Mouse (Mus musculus): ENCODE data around the gene Dcun1d4. TPM values are rescaled to one million over a fixed set of nuclear protein-coding genes. Genes with fewer than 3 reads are reported as not detected.

Dcun1d4 gene
- polyA plus RNA-seq, 1 experiment, result 2.8 TPM

DNA sequence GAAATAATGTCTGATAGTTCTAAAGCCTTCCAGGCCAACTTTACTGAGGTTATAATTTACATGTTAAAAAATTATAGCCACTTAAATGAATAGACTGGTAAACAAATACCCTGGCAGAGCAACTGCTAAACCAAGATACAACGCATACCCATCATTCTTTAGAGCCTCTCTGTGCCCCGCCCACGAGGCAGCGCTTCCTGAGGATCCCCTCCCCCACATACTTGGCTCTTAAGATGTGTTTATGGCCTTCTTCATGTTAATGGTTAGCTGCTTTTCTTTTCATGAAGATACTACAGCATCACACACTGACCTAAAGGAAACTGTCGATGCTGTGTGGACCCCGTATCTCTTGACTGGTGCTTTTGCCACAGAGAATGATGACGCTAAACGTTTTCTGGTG lies 17.8 kb downstream of the Dcun1d4 start:
- WGBS, result 42% methylated on average over 8 of the region's 8 CpGs
- no peaks in the 10 kb centered on the region for H3K36me3 ChIP-seq (ENCODE audit: control insufficient read depth, insufficient read depth, low read length)
- peaks cover 14% of the 10 kb centered on the region for H3K4me1 ChIP-seq (ENCODE audit: control insufficient read depth, insufficient read depth, insufficient read length, low read length)
- H3K27me3 ChIP-seq (ENCODE audit: control insufficient read depth, insufficient read depth, low read length), result no peaks in the 10 kb centered on the region
- H3K27ac ChIP-seq (ENCODE audit: insufficient read depth, low read depth, low read length), result no peak overlapping the region
- TF ChIP-seq POLR2A (IDR thresholded peaks at IDR 0.05; ENCODE audit: low read depth, low read length), result no peak
- no peak for TF ChIP-seq CTCF (IDR thresholded peaks at IDR 0.05; ENCODE audit: extremely low read depth, insufficient read length, insufficient replicate concordance, low read depth, low read length)
- no peak overlapping the region for H3K4me3 ChIP-seq (ENCODE audit: low read depth, low read length)

DNA sequence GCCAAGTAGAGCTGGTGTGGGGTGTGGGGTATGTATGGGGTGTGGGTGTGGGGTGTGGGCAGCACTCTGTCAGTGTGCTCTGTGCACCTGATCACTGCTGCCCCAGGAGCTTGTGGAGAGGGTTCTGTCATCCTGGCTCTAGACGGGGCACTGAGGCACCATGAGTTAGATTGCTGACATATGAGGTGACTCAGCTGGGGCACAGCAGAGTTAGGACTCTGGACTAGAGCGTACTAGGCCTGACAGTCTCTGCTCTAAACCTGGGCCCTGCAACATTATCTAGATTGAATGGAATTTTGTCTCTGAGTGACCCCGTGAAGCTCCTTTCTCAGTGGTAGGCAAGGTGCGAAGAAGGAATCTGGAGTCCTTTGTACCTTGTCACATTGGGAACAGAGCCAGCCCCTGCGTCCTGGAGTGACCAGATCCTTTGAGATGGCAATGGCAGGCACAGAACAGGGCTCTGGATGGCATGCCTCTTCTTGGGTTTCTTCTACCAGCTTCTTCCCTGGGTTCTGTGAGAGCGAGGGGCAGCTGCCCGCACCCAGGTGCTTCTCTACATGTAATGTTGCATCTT lies 20.2 kb downstream of the Dcun1d4 start:
- Histone ChIP-seq H3K4me3 (ENCODE audit: low read depth, low read length) (no peak overlapping the region), H3K27ac (ENCODE audit: insufficient read depth, low read depth, low read length) (no peak overlapping the region; the same call in 1 of the 2 replicates), H3K36me3 (ENCODE audit: control insufficient read depth, insufficient read depth, low read length) (no peaks in the 10 kb centered on the region), H3K4me1 (ENCODE audit: control insufficient read depth, insufficient read depth, insufficient read length, low read length) (peaks cover 14% of the 10 kb centered on the region), H3K27me3 (ENCODE audit: control insufficient read depth, insufficient read depth, low read length) (no peaks in the 10 kb centered on the region)
- 51% methylated on average over 7 of the region's 7 CpGs for WGBS
- no peak for TF ChIP-seq CTCF (IDR thresholded peaks at IDR 0.05; ENCODE audit: extremely low read depth, insufficient read length, insufficient replicate concordance, low read depth, low read length)
- no peak for TF ChIP-seq POLR2A (IDR thresholded peaks at IDR 0.05; ENCODE audit: low read depth, low read length)

DNA sequence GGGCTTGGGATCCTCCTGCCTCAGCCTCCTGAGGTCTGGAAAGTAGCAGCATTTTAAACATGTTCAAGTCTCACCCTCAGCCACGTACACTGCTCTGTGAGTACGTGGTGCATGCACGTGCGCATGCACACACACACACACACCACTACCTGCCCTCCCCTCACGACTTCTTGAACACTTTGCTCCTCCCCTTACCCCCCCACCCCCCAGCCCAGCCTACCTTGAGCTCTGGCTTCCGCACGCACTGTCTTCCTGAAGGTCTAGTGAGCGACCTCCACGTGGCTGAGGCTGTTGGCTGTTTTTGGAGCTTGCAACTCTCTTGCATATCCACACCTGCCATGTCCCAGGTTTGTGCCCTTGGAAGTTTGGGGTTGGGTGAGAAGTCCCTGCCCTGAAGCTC lies 21.6 kb downstream of the Dcun1d4 start:
- TF ChIP-seq POLR2A (IDR thresholded peaks at IDR 0.05; ENCODE audit: low read depth, low read length) (no peak), CTCF (IDR thresholded peaks at IDR 0.05; ENCODE audit: extremely low read depth, insufficient read length, insufficient replicate concordance, low read depth, low read length) (no peak)
- no peak overlapping the region for H3K27ac ChIP-seq (ENCODE audit: insufficient read depth, low read depth, low read length)
- 87% methylated on average over 9 of the region's 9 CpGs for WGBS
- H3K4me1 ChIP-seq (ENCODE audit: control insufficient read depth, insufficient read depth, insufficient read length, low read length), result peaks cover 14% of the 10 kb centered on the region
- H3K27me3 ChIP-seq (ENCODE audit: control insufficient read depth, insufficient read depth, low read length), result no peaks in the 10 kb centered on the region
- no peak overlapping the region for H3K4me3 ChIP-seq (ENCODE audit: low read depth, low read length)
- no peaks in the 10 kb centered on the region for H3K36me3 ChIP-seq (ENCODE audit: control insufficient read depth, insufficient read depth, low read length)

DNA sequence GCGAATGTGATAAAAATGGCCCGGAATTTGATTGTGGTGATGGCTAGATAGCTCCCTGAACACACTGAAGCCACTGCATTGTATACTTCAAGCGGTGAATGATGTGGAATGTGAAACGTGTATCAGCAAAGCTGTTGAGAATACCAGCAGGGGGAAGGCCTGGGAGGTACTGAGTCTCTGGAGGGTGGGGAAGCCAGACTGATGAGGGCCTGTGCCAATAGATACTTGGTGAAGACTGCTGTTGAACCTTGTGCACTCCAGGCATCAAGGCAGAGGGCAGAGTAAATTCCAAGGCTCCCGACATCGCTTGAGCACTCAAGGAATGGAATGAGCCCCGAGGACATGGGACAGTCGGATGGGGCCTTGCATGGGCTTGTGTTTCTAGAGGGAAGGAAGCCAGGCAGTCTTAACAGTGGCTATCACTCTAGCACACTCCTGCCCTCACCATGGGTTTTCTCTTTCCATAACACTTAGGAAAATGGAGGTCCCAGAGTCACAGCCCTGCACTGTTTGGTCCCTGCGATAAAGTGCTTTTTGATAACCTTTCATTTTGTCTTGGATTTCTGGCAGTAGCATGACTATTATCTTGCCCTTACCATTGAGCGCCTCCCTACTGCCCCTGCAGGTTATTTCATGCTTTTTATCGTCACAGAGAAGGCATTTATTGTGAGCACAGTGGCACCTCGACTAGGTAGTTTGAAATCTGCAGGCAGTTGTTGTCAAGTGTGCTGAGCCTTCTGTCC lies 22.4 kb downstream of the Dcun1d4 start:
- peaks cover 14% of the 10 kb centered on the region for H3K4me1 ChIP-seq (ENCODE audit: control insufficient read depth, insufficient read depth, insufficient read length, low read length)
- no peak for TF ChIP-seq POLR2A (IDR thresholded peaks at IDR 0.05; ENCODE audit: low read depth, low read length)
- TF ChIP-seq CTCF (IDR thresholded peaks at IDR 0.05; ENCODE audit: extremely low read depth, insufficient read length, insufficient replicate concordance, low read depth, low read length), result no peak
- H3K36me3 ChIP-seq (ENCODE audit: control insufficient read depth, insufficient read depth, low read length), result no peaks in the 10 kb centered on the region
- H3K4me3 ChIP-seq (ENCODE audit: low read depth, low read length), result no peak overlapping the region
- WGBS, result 76% methylated on average over 12 of the region's 12 CpGs
- H3K27me3 ChIP-seq (ENCODE audit: control insufficient read depth, insufficient read depth, low read length), result no peaks in the 10 kb centered on the region
- H3K27ac ChIP-seq (ENCODE audit: insufficient read depth, low read depth, low read length), result no peak overlapping the region

DNA sequence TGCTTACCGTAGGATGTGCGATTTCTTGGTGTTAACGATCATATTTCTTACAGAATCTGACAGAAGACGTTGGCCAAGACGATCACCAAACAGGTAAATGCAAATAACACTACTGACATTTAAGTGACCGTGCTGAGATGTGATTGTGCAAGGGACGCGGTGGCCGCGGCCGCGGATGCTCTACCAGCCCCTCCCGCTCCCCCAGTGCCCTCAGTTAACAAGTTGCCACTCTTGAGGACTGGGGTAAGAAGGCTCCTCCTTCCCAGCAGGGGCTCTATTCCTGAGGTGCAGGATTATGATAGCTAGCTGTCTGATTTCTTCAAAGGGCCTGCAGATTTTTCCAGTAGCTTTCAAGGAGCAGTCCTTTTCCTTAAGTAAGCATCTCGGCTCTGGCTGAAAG lies 30.3 kb downstream of the Dcun1d4 start:
- Histone ChIP-seq H3K4me1 (ENCODE audit: control insufficient read depth, insufficient read depth, insufficient read length, low read length) (no peaks in the 10 kb centered on the region), H3K4me3 (ENCODE audit: low read depth, low read length) (no peak overlapping the region), H3K27ac (ENCODE audit: insufficient read depth, low read depth, low read length) (no peak overlapping the region), H3K36me3 (ENCODE audit: control insufficient read depth, insufficient read depth, low read length) (no peaks in the 10 kb centered on the region), H3K27me3 (ENCODE audit: control insufficient read depth, insufficient read depth, low read length) (no peaks in the 10 kb centered on the region)
- no peak for TF ChIP-seq CTCF (IDR thresholded peaks at IDR 0.05; ENCODE audit: extremely low read depth, insufficient read length, insufficient replicate concordance, low read depth, low read length)
- no peak for TF ChIP-seq POLR2A (IDR thresholded peaks at IDR 0.05; ENCODE audit: low read depth, low read length)
- 91% methylated on average over 14 of the region's 14 CpGs for WGBS

DNA sequence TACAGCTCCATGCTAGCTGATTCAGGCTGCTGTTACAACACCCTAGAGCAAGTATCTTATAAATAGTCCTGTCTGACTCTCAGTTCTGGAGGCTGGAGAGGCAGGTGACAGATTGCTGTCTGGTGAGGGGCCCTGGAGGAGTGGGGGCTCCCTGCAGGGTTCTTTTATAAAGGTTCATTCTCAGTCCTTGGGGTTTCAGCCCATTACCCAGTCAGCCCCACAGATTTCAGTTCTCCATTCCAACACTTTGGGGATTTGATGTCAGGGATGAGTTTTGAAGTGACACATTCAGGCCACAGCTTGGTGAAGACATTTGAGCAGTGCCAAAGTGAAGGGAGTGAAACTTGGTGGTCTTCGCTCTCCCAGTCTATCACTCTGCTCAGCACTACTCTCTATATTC lies 31.4 kb downstream of the Dcun1d4 start:
- H3K36me3 ChIP-seq (ENCODE audit: control insufficient read depth, insufficient read depth, low read length), result no peaks in the 10 kb centered on the region
- no peak overlapping the region for H3K4me3 ChIP-seq (ENCODE audit: low read depth, low read length)
- no peaks in the 10 kb centered on the region for H3K4me1 ChIP-seq (ENCODE audit: control insufficient read depth, insufficient read depth, insufficient read length, low read length)
- no peaks in the 10 kb centered on the region for H3K27me3 ChIP-seq (ENCODE audit: control insufficient read depth, insufficient read depth, low read length)
- TF ChIP-seq CTCF (IDR thresholded peaks at IDR 0.05; ENCODE audit: extremely low read depth, insufficient read length, insufficient replicate concordance, low read depth, low read length) (no peak), POLR2A (IDR thresholded peaks at IDR 0.05; ENCODE audit: low read depth, low read length) (no peak)
- H3K27ac ChIP-seq (ENCODE audit: insufficient read depth, low read depth, low read length), result no peak overlapping the region
- WGBS, result 100% methylated on average over 1 of the region's 1 CpGs

DNA sequence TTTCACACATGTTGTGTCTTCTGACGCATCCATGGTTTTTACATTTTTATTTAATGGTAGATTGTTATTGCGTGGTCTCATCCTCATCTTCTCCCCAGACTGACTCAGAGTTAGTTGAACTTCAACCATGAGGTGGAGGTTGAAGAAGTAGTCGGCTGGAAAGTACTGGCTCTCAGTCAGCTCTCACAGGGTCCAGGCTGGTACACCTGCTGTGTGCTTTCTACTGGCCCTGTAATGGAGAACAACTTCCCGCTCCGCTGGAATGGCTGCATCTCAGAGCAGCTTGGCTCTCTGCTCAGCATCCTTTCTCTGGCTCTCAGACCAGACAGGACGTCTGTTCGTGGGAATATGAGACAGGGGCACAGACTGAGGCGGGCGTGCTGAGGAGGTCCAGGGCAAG lies 31.9 kb downstream of the Dcun1d4 start:
- Histone ChIP-seq H3K27me3 (ENCODE audit: control insufficient read depth, insufficient read depth, low read length) (no peaks in the 10 kb centered on the region), H3K4me3 (ENCODE audit: low read depth, low read length) (no peak overlapping the region), H3K4me1 (ENCODE audit: control insufficient read depth, insufficient read depth, insufficient read length, low read length) (peaks cover 3% of the 10 kb centered on the region; the same call in 1 of the 2 replicates), H3K36me3 (ENCODE audit: control insufficient read depth, insufficient read depth, low read length) (no peaks in the 10 kb centered on the region), H3K27ac (ENCODE audit: insufficient read depth, low read depth, low read length) (no peak overlapping the region)
- TF ChIP-seq CTCF (IDR thresholded peaks at IDR 0.05; ENCODE audit: extremely low read depth, insufficient read length, insufficient replicate concordance, low read depth, low read length) (no peak), POLR2A (IDR thresholded peaks at IDR 0.05; ENCODE audit: low read depth, low read length) (no peak)
- 93% methylated on average over 9 of the region's 9 CpGs for WGBS
